Mouse (Mus musculus) neural tube, embryonic 11.5 days (tissue): Measurements from ENCODE around the gene Phf21b. TPM values are rescaled to one million over a fixed set of nuclear protein-coding genes. Genes with fewer than 3 reads are reported as not detected.
A peak's percentile ranks its signal among the peaks of the same experiment; 100 is the strongest.

ENCODE experiments used
- ATAC-seq: fragments of 200-750 bp; cut with Nextera tagmentation; 2 replicates; pipeline ENCODE4 v1.8.0; 2017; ENCODE audit warnings: moderate number of reproducible peaks, mild to moderate bottlenecking, moderate TSS enrichment, moderate library complexity; ENCODE audit not compliant: insufficient read depth, low FRiP score, low TSS enrichment
- DNase-seq: peaks from one replicate; pipeline ENCODE4 v3.0.0-alpha.2; 2015; ENCODE audit warnings: low spot score
- H3K27ac ChIP-seq: fragments of 300-500 bp; sonication (generic); 2 replicates; pipeline ENCODE4 v1.5.1; 2014; ENCODE audit warnings: low read depth, mild to moderate bottlenecking, low read length
- H3K27me3 ChIP-seq: fragments of 300-500 bp; sonication (generic); 2 replicates; pipeline ENCODE4 v1.6.1; 2014; ENCODE audit warnings: mild to moderate bottlenecking, low read length, mixed read lengths; ENCODE audit not compliant: control insufficient read depth, insufficient read depth
- H3K36me3 ChIP-seq: fragments of 300-500 bp; sonication (generic); 2 replicates; pipeline ENCODE4 v1.6.1; 2014; ENCODE audit warnings: mild to moderate bottlenecking, low read length, moderate library complexity, mixed read lengths; ENCODE audit not compliant: control insufficient read depth, insufficient read depth
- H3K4me1 ChIP-seq: fragments of 300-500 bp; sonication (generic); 2 replicates; pipeline ENCODE4 v1.6.1; 2014; ENCODE audit warnings: low read length, mixed read lengths; ENCODE audit not compliant: control insufficient read depth, insufficient read depth
- H3K4me2 ChIP-seq: fragments of 300-500 bp; sonication (generic); 2 replicates; pipeline ENCODE4 v1.6.1; 2014; ENCODE audit warnings: low read depth, mild to moderate bottlenecking, moderate library complexity
- H3K4me3 ChIP-seq: fragments of 300-500 bp; sonication (generic); 2 replicates; pipeline ENCODE4 v1.5.1; 2014; ENCODE audit warnings: low read depth, low read length
- H3K9ac ChIP-seq: fragments of 300-500 bp; sonication (generic); 2 replicates; pipeline ENCODE4 v1.6.1; 2014; ENCODE audit warnings: mild to moderate bottlenecking, low read length
- H3K9me3 ChIP-seq: fragments of 300-500 bp; sonication (generic); 2 replicates; pipeline ENCODE4 v1.6.1; 2016; ENCODE audit warnings: low read length; ENCODE audit not compliant: control insufficient read depth
- WGBS: fragments of 180-500 bp; shearing (Covaris S2); extraction: QIAGEN DNeasy Blood & Tissue Kit; methylation state at CpG from one replicate; pipeline ENCODE4 v1.1.7; 2014; 5-methylcytosine and 5-hydroxymethylcytosine counted together
- polyA plus RNA-seq: library from polyadenylated mRNA; unstranded; fragments of >200 nt; fragmentation: Nextera tagmentation; extraction: Ambion mirVana; gene quantifications from 2 replicates; pipeline ENCODE4 v1.2.1, GENCODE M21; 2014

Gene Phf21b
- polyA plus RNA-seq, 1 experiment from 2014 or later, result 32.2 TPM

DNA sequence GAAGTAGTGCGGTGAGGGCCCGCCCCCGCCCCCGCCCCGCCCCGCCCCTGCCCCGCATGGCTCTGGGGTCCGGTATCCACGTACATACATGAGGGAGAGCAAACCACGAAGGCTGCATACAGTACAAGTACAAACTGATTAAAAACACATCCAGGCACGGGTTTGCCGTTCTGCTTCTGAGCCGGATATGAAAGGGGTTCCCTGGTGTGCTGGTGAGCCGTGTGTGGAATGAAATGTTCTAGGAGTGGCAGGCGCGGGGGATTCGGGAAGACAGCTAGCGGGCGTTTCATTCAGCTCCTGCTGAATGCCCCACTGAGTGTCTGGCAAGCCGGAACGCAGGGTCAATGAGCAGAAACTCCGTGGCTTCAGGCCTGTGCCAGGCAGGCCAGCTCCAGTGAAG, 99.4 kb downstream of the Phf21b start:
- H3K9me3 ChIP-seq, result no peaks in the 10 kb centered on the region
- peak overlapping the region; percentile 49 for H3K9ac ChIP-seq
- H3K4me3 ChIP-seq, result peak overlapping the region; percentile 28
- DNase-seq (peak; percentile 57), ATAC-seq (peak; percentile 50; the same call in 1 of the 2 replicates)
- peaks cover 3% of the 10 kb centered on the region; the same call in 1 of the 2 replicates for H3K27me3 ChIP-seq
- peak overlapping the region; percentile 54 for H3K4me2 ChIP-seq
- under 1% methylated on average over 22 of the region's 22 CpGs for WGBS
- no peaks in the 10 kb centered on the region for H3K36me3 ChIP-seq
- H3K4me1 ChIP-seq, result peaks cover 12% of the 10 kb centered on the region
- H3K27ac ChIP-seq, result no peak overlapping the region

- no peaks in the 10 kb centered on the region for H3K9me3 ChIP-seq
- peaks cover 12% of the 10 kb centered on the region for H3K4me1 ChIP-seq
- H3K4me2 ChIP-seq, result no peak overlapping the region
- H3K9ac ChIP-seq, result no peak overlapping the region
- H3K4me3 ChIP-seq, result no peak overlapping the region
- no peaks in the 10 kb centered on the region for H3K36me3 ChIP-seq
- peaks cover 3% of the 10 kb centered on the region; the same call in 1 of the 2 replicates for H3K27me3 ChIP-seq
- WGBS, result 15% methylated on average over 3 of the region's 3 CpGs
- DNase-seq (peak; percentile 86), ATAC-seq (peak; percentile 41; the same call in 1 of the 2 replicates)
- H3K27ac ChIP-seq, result no peak overlapping the region
Measured at GRCm38 (mm10) chr15:84754987-84755386, 100.9 kb downstream of the Phf21b start.

DNA sequence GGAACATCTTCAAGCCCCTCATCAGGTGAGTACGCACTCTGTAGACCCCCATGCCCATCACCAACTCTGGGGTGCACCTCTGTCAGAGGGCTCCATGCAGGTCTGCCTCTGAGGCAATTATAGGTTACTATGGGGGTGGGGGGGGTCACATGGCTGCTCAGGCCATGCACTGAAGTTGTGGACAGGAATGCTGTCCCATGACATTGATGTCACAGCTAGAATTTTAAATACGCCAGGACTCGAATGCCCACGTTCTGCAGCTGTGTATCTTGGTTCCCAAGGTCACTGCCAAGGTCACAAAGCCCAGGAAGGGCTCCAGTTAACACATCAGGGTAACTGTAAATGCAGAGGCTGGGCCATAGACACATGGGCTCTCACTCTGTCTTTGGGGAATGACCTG, 110.0 kb downstream of the Phf21b start:
- H3K9me3 ChIP-seq, result no peaks in the 10 kb centered on the region
- H3K9ac ChIP-seq, result no peak overlapping the region
- H3K27me3 ChIP-seq, result no peaks in the 10 kb centered on the region
- DNase-seq, result no peak
- no peak overlapping the region for H3K4me3 ChIP-seq
- ATAC-seq, result no peak
- no peaks in the 10 kb centered on the region for H3K4me1 ChIP-seq
- H3K4me2 ChIP-seq, result no peak overlapping the region
- H3K27ac ChIP-seq, result no peak overlapping the region
- 85% methylated on average over 4 of the region's 4 CpGs for WGBS
- no peaks in the 10 kb centered on the region for H3K36me3 ChIP-seq

- Histone ChIP-seq H3K4me3 (no peak overlapping the region), H3K9me3 (no peaks in the 10 kb centered on the region), H3K36me3 (no peaks in the 10 kb centered on the region), H3K27ac (no peak overlapping the region), H3K27me3 (no peaks in the 10 kb centered on the region), H3K9ac (no peak overlapping the region), H3K4me1 (no peaks in the 10 kb centered on the region), H3K4me2 (no peak overlapping the region)
- 17% methylated on average over 2 of the region's 2 CpGs for WGBS
- DNase-seq, result no peak
- no peak for ATAC-seq
Measured at GRCm38 (mm10) chr15:84744308-84744707, 111.5 kb downstream of the Phf21b start.

- no peak overlapping the region for H3K27ac ChIP-seq
- H3K36me3 ChIP-seq, result no peaks in the 10 kb centered on the region
- no peak for DNase-seq
- H3K4me1 ChIP-seq, result no peaks in the 10 kb centered on the region
- no peak for ATAC-seq
- WGBS, result 14% methylated on average over 3 of the region's 3 CpGs
- H3K4me3 ChIP-seq, result no peak overlapping the region
- no peaks in the 10 kb centered on the region for H3K27me3 ChIP-seq
- no peak overlapping the region for H3K4me2 ChIP-seq
- no peaks in the 10 kb centered on the region for H3K9me3 ChIP-seq
- H3K9ac ChIP-seq, result no peak overlapping the region
Measured at GRCm38 (mm10) chr15:84743347-84743746, 112.5 kb downstream of the Phf21b start.

DNA sequence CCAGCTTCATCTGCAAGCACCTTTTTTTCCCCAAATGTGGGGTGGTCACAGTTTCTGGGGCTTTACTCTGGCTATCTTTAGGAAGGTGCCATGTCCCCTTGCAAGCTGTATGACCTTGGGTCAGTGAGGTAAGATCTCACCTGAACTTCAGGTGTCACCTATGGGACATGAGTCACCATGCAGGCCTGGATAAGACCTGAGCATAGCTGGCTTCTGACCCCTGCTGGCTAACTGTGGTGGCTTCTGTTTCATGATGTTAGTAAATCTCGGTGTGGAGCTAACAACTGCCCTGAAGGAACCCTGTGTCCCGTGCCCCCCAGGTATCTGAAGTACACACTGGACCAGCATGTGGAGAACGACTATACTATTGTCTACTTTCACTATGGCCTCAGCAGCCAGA, 114.3 kb downstream of the Phf21b start:
- Histone ChIP-seq H3K4me1 (no peaks in the 10 kb centered on the region), H3K9me3 (no peaks in the 10 kb centered on the region), H3K4me2 (no peak overlapping the region), H3K27ac (no peak overlapping the region), H3K36me3 (no peaks in the 10 kb centered on the region), H3K9ac (no peak overlapping the region), H3K4me3 (no peak overlapping the region), H3K27me3 (no peaks in the 10 kb centered on the region)
- DNase-seq (no peak), ATAC-seq (no peak)
- 79% methylated on average over 3 of the region's 3 CpGs for WGBS

- no peaks in the 10 kb centered on the region for H3K27me3 ChIP-seq
- H3K27ac ChIP-seq, result no peak overlapping the region
- H3K9me3 ChIP-seq, result no peaks in the 10 kb centered on the region
- no peaks in the 10 kb centered on the region for H3K36me3 ChIP-seq
- DNase-seq (no peak), ATAC-seq (no peak)
- H3K9ac ChIP-seq, result no peak overlapping the region
- WGBS, result 92% methylated on average over 7 of the region's 7 CpGs
- no peak overlapping the region for H3K4me2 ChIP-seq
- no peaks in the 10 kb centered on the region for H3K4me1 ChIP-seq
- H3K4me3 ChIP-seq, result no peak overlapping the region
Measured at GRCm38 (mm10) chr15:84738246-84738645, 117.6 kb downstream of the Phf21b start.

DNA sequence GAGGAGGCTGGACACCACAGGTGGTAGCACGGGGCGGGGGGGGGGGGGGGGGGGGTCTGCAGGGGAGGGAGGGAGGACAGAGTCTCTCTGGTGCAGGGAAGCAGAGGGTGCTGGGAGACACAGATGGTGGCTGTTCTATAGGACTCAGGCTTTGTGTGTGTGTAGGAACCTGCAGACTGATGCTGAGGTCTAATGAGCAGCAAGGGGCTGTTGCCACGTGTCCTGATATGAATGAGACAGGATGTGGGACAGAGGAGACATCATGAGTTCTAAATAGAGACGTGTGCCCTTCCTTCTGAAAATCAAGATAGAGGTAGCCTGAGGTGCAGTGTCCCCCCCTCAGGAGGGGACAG, 118.9 kb downstream of the Phf21b start:
- ATAC-seq, result no peak
- WGBS, result 52% methylated on average over 2 of the region's 4 CpGs

DNA sequence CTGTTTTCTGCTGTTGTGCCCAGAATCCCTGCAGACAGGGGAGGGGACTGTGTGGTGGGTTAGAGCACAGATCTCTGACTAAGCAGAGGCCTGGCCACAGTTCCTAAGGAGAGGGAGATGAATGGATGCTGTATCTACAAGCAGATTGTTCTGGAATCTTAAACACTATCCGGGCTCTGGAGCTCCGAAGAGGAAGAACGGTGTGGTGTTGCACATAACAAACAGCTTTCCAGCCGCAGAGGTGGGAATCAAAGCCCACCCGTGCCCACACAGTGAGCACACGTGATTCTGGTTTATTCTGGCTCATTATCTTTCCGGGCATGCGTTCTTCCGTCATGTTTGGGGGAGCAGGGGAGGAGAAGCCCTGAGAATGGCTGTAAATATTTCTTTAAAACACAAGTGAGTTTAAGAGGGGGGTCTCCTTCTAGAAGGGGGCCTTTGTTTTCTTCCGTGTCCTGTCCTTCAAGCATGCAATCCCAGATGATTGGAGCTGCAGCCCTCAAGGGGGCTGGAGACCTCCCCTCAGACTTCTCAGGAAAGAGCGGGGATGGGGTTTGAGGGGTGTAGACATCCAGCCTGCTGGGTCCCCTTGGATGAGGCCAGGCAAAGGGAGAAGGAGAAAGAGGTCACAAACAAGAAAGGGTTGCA, 119.4 kb downstream of the Phf21b start:
- no peak overlapping the region for H3K9ac ChIP-seq
- no peak; the same call in 1 of the 2 replicates for ATAC-seq
- no peaks in the 10 kb centered on the region for H3K9me3 ChIP-seq

More for the DNA sequence above, 118.9 kb downstream of the Phf21b start:
- H3K4me3 ChIP-seq, result no peak overlapping the region
- H3K27ac ChIP-seq, result no peak overlapping the region
- no peak for DNase-seq
- no peaks in the 10 kb centered on the region for H3K9me3 ChIP-seq
- H3K27me3 ChIP-seq, result no peaks in the 10 kb centered on the region
- H3K4me2 ChIP-seq, result no peak overlapping the region
- H3K9ac ChIP-seq, result no peak overlapping the region
- H3K36me3 ChIP-seq, result no peaks in the 10 kb centered on the region
- peaks cover 4% of the 10 kb centered on the region; the same call in 1 of the 2 replicates for H3K4me1 ChIP-seq

More for the DNA sequence above, 119.4 kb downstream of the Phf21b start:
- Histone ChIP-seq H3K36me3 (no peaks in the 10 kb centered on the region), H3K4me2 (no peak overlapping the region), H3K4me3 (no peak overlapping the region), H3K27me3 (no peaks in the 10 kb centered on the region), H3K27ac (no peak overlapping the region), H3K4me1 (peaks cover 4% of the 10 kb centered on the region; the same call in 1 of the 2 replicates)
- no peak for DNase-seq
- WGBS, result 65% methylated on average over 11 of the region's 11 CpGs
